ENCODE assay signal across 7 mouse cellular contexts in genomic region chr2:131491196-131491595, GRCm38 (mm10). TPM values are rescaled to one million over a fixed set of nuclear protein-coding genes. Genes with fewer than 3 reads are reported as not detected.
A peak's percentile ranks its signal among the peaks of the same experiment; 100 is the strongest.
DNase-seq lines count a peak whose midpoint lies in the region; ATAC-seq and TF ChIP-seq lines count a peak whose summit lies in the region.

Smox (plus strand) TSS chr2:131491496.

- no peak for DNase-seq in Patski (ENCODE audit: low read depth, low spot score)
- DNase-seq in forebrain, postnatal 0 days = no peak
- no peak for DNase-seq in Muller cell, postnatal 12 days (ENCODE audit: inconsistent ontology term)

- peak within 1 kb of the TSS; percentile 86 for H3K27ac ChIP-seq in forebrain, postnatal 0 days (ENCODE audit: low read depth, low read length)
- peak within 1 kb of the TSS; percentile 87 for H3K27ac ChIP-seq in hindbrain, embryonic 16.5 days (ENCODE audit: low read depth, low read length)
- H3K27ac ChIP-seq in macrophage = no peak within 1 kb of the TSS

- CTCF ChIA-PET in Patski (lab: Charles Lee) = no interaction called here

- H3K4me3 ChIP-seq in E14TG2a.4 (replicated peaks; ENCODE audit: low read length) (peak within 1 kb of the TSS; percentile 89), macrophage (ENCODE audit: inconsistent target) (peak within 1 kb of the TSS; percentile 45)
- H3K4me3 ChIP-seq in forebrain, postnatal 0 days (ENCODE audit: low read depth, low read length) = peak within 1 kb of the TSS; percentile 89
- peak within 1 kb of the TSS; percentile 94 for H3K4me3 ChIP-seq in hindbrain, embryonic 16.5 days (ENCODE audit: low read length)

- H3K9me3 ChIP-seq in E14TG2a.4 (ENCODE audit: low read length) = no peaks in the 10 kb centered on the region
- no peaks in the 10 kb centered on the region for H3K9me3 ChIP-seq in forebrain, postnatal 0 days (ENCODE audit: low read length)
- no peaks in the 10 kb centered on the region for H3K9me3 ChIP-seq in hindbrain, embryonic 16.5 days (ENCODE audit: control insufficient read depth, low read length)

- TF ChIP-seq CTCF in E14TG2a.4 (conservative IDR thresholded peaks at IDR 0.05; ENCODE audit: low read length) (no peak), Patski (IDR thresholded peaks at IDR 0.05) (no peak)
- TF ChIP-seq CTCF in forebrain, postnatal 0 days (IDR thresholded peaks at IDR 0.05; ENCODE audit: low read depth) = no peak

- peaks cover 39% of the 10 kb centered on the region for H3K79me2 ChIP-seq in macrophage (ENCODE audit: inconsistent target)

- WGBS in forebrain, postnatal 0 days = 22% methylated on average over 7 of the region's 7 CpGs
- WGBS in hindbrain, embryonic 16.5 days = 18% methylated on average over 7 of the region's 7 CpGs
- WGBS in macrophage (ENCODE audit: missing documents) = 20% methylated on average over 7 of the region's 7 CpGs

- POLR2A ChIA-PET in Patski (lab: Charles Lee) = no interaction called here

- H3K9ac ChIP-seq in forebrain, postnatal 0 days = peak within 1 kb of the TSS; percentile 92
- H3K9ac ChIP-seq in hindbrain, embryonic 16.5 days (ENCODE audit: low read depth, low read length) = peak within 1 kb of the TSS; percentile 99

- in situ Hi-C loops in Patski (cut with MboI; ENCODE audit: low pct_unique_long_range_greater_than_20kb) = no loop called here

- H3K36me3 ChIP-seq in E14TG2a.4 (ENCODE audit: insufficient read depth, low read length) = no peaks in the 10 kb centered on the region
- H3K36me3 ChIP-seq in forebrain, postnatal 0 days (ENCODE audit: insufficient read depth) = no peaks in the 10 kb centered on the region
- no peaks in the 10 kb centered on the region for H3K36me3 ChIP-seq in hindbrain, embryonic 16.5 days (ENCODE audit: control insufficient read depth, insufficient read depth, low read length)
- H3K36me3 ChIP-seq in macrophage (ENCODE audit: inconsistent target) = no peaks in the 10 kb centered on the region

- ATAC-seq in Patski = no peak
- no peak for ATAC-seq in forebrain, postnatal 0 days
- no peak for ATAC-seq in hindbrain, embryonic 16.5 days
- ATAC-seq in megakaryocyte progenitor cell, adult 5-6 weeks (replicated peaks; ENCODE audit: poor library complexity) = no peak

- H3K27me3 ChIP-seq in E14TG2a.4 (ENCODE audit: insufficient read depth, low read length) (peaks cover 27% of the 10 kb centered on the region), Patski (no peaks in the 10 kb centered on the region)
- H3K27me3 ChIP-seq in forebrain, postnatal 0 days (ENCODE audit: insufficient read depth, low read length) = no peaks in the 10 kb centered on the region
- H3K27me3 ChIP-seq in hindbrain, embryonic 16.5 days (replicated peaks; ENCODE audit: control insufficient read depth, insufficient read depth, low read length) = no peaks in the 10 kb centered on the region

- peaks cover 43% of the 10 kb centered on the region for H3K4me1 ChIP-seq in E14TG2a.4 (replicated peaks; ENCODE audit: low read depth, low read length)
- peaks cover 15% of the 10 kb centered on the region for H3K4me1 ChIP-seq in forebrain, postnatal 0 days (ENCODE audit: insufficient read depth)
- peaks cover 25% of the 10 kb centered on the region for H3K4me1 ChIP-seq in hindbrain, embryonic 16.5 days (ENCODE audit: control insufficient read depth, insufficient read depth, low read depth, low read length)

- peak within 1 kb of the TSS; percentile 93 for H3K4me2 ChIP-seq in forebrain, postnatal 0 days (ENCODE audit: low read depth)
- peak within 1 kb of the TSS; percentile 84 for H3K4me2 ChIP-seq in hindbrain, embryonic 16.5 days (ENCODE audit: low read length)

RNA-seq across cellular contexts. Expression of gene Smox, which starts in this region (rescaled TPM):
- polyA plus RNA-seq in Patski (2021) (47.9 TPM), macrophage (2018) (35.1 to 53.5 TPM (median 43.1 TPM) in 3 replicates)
- 61.0 and 67.9 TPM in 2 replicates for total RNA-seq in forebrain, postnatal 0 days (2014; rRNA removed)
- polyA plus RNA-seq in forebrain, postnatal 0 days (2015; fragmentation: Nextera tagmentation; extraction: Ambion mirVana) = 47.2 and 55.4 TPM in 2 replicates
- polyA plus RNA-seq in hindbrain, embryonic 16.5 days (2015; fragmentation: Nextera tagmentation; extraction: Ambion mirVana) = 60.3 and 70.9 TPM in 2 replicates
- total RNA-seq in macrophage (2018; cell fraction: chromatin; rRNA removed) = 100 to 1,000 TPM in 5 of 26 experiments, 10 to 100 TPM in 21; 35.5 to 148 (median 85.3) TPM
- 10 to 100 TPM; 32.3 to 57.2 (median 40.1) TPM for total RNA-seq in macrophage (2018; cell fraction: cytosol; rRNA removed)
- total RNA-seq in macrophage (2018; cell fraction: nucleus; rRNA removed) = 100 to 1,000 TPM in 5 of 26 experiments, 10 to 100 TPM in 21; 33.4 to 122 (median 80.3) TPM
- total RNA-seq in megakaryocyte progenitor cell, adult 5-6 weeks (2015) = 4.6 and 5.7 TPM in 2 replicates
- total RNA-seq in megakaryocyte progenitor cell, adult 5-6 weeks (2017) = 7.8 and 8.7 TPM in 2 replicates
